Mouse (Mus musculus) kidney, postnatal 10 days (tissue): ENCODE results near the gene 9430007A20Rik.
"Not testable (repeated sequence)": the region's sequence is repeated elsewhere in the genome, so short reads cannot be mapped to it uniquely, and the experiment has no call there.

Source experiments
- DNase-seq: peaks from one replicate; pipeline ENCODE4 v3.0.0; 2021; ENCODE audit warnings: mixed read lengths

The 9430007A20Rik gene

GRCm38 (mm10) chr4:144519522-144519921, at the start of gene 9430007A20Rik:
Gene 9430007A20Rik (plus strand): TSS chr4:144519822.
- no peak for DNase-seq

- DNase-seq, result no peak
These were observed 26.3 kb upstream of the 9430007A20Rik start for GRCm38 (mm10) chr4:144493331-144493730.

GRCm38 (mm10) chr4:144506518-144506917, 13.1 kb upstream of the 9430007A20Rik start:
- no peak for DNase-seq

- no peak for DNase-seq
These were observed 25.1 kb downstream of the 9430007A20Rik start for GRCm38 (mm10) chr4:144544689-144545088.

GRCm38 (mm10) chr4:144545339-144545738, 25.7 kb downstream of the 9430007A20Rik start:
- not testable (repeated sequence) for DNase-seq

GRCm38 (mm10) chr4:144551156-144551555, 31.5 kb downstream of the 9430007A20Rik start:
- no peak for DNase-seq

- peak; percentile 17 for DNase-seq
These were observed 40.2 kb downstream of the 9430007A20Rik start for GRCm38 (mm10) chr4:144559792-144560191.

- no peak for DNase-seq
These were observed 41.6 kb downstream of the 9430007A20Rik start for GRCm38 (mm10) chr4:144561205-144561604.

- no peak for DNase-seq
These were observed 45.4 kb downstream of the 9430007A20Rik start, which contains the start of gene Gm13124 for GRCm38 (mm10) chr4:144565034-144565433. Gene Gm13124 (minus strand): TSS chr4:144565134.

- no peak for DNase-seq
These were observed 48.1 kb downstream of the 9430007A20Rik start for GRCm38 (mm10) chr4:144567752-144568151.
